In the genomic region with DNA sequence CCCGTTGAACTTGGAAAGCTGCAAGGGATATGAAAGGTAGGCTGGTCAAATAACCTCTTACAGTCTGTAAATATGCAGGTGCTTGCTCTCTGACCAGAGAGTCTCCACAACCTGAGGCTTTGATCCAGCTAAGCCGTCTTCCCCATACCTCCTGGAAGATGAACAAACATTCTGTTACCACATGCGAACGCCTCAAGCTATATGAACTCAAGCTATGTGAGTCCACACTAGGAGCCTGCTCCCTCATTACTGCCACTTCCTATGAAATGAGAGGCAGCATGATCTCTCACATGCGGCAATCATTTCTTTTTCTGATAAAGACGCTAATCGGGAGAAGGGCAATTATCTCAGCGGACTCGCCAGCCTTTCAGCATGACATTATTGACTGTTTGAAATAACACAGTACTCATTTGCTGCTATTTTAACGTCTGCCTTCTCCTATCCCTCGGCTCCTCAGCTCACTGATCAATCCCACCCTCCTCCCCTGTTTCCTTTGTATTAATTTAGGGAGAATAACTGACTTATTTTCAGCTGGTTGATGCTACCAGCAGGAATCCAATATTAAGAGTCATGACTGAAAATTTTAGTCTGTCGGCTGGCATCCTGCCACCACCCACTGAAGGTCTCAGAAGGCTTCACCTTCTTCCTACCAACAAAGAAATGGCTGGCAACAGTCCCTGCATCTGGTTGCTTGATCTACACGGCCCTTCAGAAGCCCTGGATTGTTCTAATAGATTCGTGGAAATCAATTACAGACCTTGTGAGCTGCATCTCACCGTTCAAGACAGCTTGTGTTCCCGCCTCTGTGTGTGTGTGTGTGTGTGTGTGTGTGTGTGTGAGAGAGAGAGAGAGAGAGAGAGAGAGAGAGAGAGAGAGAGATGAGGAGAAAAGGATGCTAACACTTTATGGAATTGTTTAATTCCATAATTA, we compare ENCODE assay signal across 22 mouse cellular contexts. TPM values are rescaled to one million over a fixed set of nuclear protein-coding genes. Genes with fewer than 3 reads are reported as not detected.
DNase-seq lines count a peak whose midpoint lies in the region; ATAC-seq and TF ChIP-seq lines count a peak whose summit lies in the region.
"Had no signal": no experiment of that assay in that cellular context is flagged by ENCODE, and none has a peak within 500 bp of the region (broad histone marks: within the 10 kb centered on the region; RNA-seq: fewer than 3 reads in every experiment).

No protein-coding gene starts in this region.

- H3K27me3 ChIP-seq in hindbrain, embryonic 13.5 days, result no peaks in the 10 kb centered on the region
- no peaks in the 10 kb centered on the region for H3K27me3 ChIP-seq in hindbrain, embryonic 12.5 days
- no peaks in the 10 kb centered on the region for H3K27me3 ChIP-seq in hindbrain, embryonic 16.5 days (replicated peaks; ENCODE audit: control insufficient read depth, insufficient read depth, low read length)
- no peaks in the 10 kb centered on the region for H3K27me3 ChIP-seq in midbrain, postnatal 0 days (ENCODE audit: insufficient read depth, low read length)
- H3K27me3 ChIP-seq in lung, postnatal 0 days (replicated peaks; ENCODE audit: insufficient read depth, low read length), result no peaks in the 10 kb centered on the region

- no peak overlapping the region for H3K4me2 ChIP-seq in hindbrain, embryonic 13.5 days
- no peak overlapping the region for H3K4me2 ChIP-seq in hindbrain, embryonic 12.5 days (replicated peaks)
- H3K4me2 ChIP-seq in hindbrain, embryonic 16.5 days (ENCODE audit: low read length), result no peak overlapping the region
- no peak overlapping the region for H3K4me2 ChIP-seq in midbrain, postnatal 0 days (ENCODE audit: low read depth, low read length, poor library complexity, severe bottlenecking)
- no peak overlapping the region for H3K4me2 ChIP-seq in lung, postnatal 0 days (replicated peaks; ENCODE audit: low read depth, low read length)
- H3K4me2 ChIP-seq: heart, embryonic 15.5 days; kidney, embryonic 15.5 days had no signal

- H3K4me3 ChIP-seq in hindbrain, embryonic 13.5 days, result no peak overlapping the region
- H3K4me3 ChIP-seq in hindbrain, embryonic 12.5 days, result no peak overlapping the region
- no peak overlapping the region for H3K4me3 ChIP-seq in hindbrain, embryonic 16.5 days (ENCODE audit: low read length)
- H3K4me3 ChIP-seq in midbrain, postnatal 0 days (ENCODE audit: low read depth, low read length), result no peak overlapping the region
- H3K4me3 ChIP-seq in lung, postnatal 0 days (ENCODE audit: low read depth, low read length), result no peak overlapping the region
- H3K4me3 ChIP-seq: heart, embryonic 15.5 days; kidney, embryonic 15.5 days had no signal

- peaks cover 12% of the 10 kb centered on the region for H3K4me1 ChIP-seq in hindbrain, embryonic 13.5 days (replicated peaks)
- 0 out of 2 replicates have a peak, but pooled peaks cover 2% of the 10 kb centered on the region for H3K4me1 ChIP-seq in hindbrain, embryonic 12.5 days
- H3K4me1 ChIP-seq in hindbrain, embryonic 16.5 days (ENCODE audit: control insufficient read depth, insufficient read depth, low read depth, low read length), result peaks cover 3% of the 10 kb centered on the region; the same call in 1 of the 2 replicates
- no peaks in the 10 kb centered on the region for H3K4me1 ChIP-seq in midbrain, postnatal 0 days (ENCODE audit: insufficient read depth, low read length)
- no peaks in the 10 kb centered on the region for H3K4me1 ChIP-seq in lung, postnatal 0 days (ENCODE audit: insufficient read depth, low read depth, low read length)
- H3K4me1 ChIP-seq: kidney, embryonic 15.5 days had no signal

- TF ChIP-seq CTCF in midbrain, postnatal 0 days (IDR thresholded peaks at IDR 0.05), result no peak
- TF ChIP-seq CTCF in lung, postnatal 0 days (IDR thresholded peaks at IDR 0.05), result no peak

- H3K36me3 ChIP-seq in hindbrain, embryonic 13.5 days, result no peaks in the 10 kb centered on the region
- no peaks in the 10 kb centered on the region for H3K36me3 ChIP-seq in hindbrain, embryonic 12.5 days
- H3K36me3 ChIP-seq in hindbrain, embryonic 16.5 days (ENCODE audit: control insufficient read depth, insufficient read depth, low read length), result no peaks in the 10 kb centered on the region
- H3K36me3 ChIP-seq in midbrain, postnatal 0 days (ENCODE audit: insufficient read depth, low read length), result no peaks in the 10 kb centered on the region
- no peaks in the 10 kb centered on the region for H3K36me3 ChIP-seq in lung, postnatal 0 days (ENCODE audit: insufficient read depth, low read length)
- H3K36me3 ChIP-seq: G1E; heart, embryonic 15.5 days; kidney, embryonic 15.5 days had no signal

- no peaks in the 10 kb centered on the region for H3K9me3 ChIP-seq in hindbrain, embryonic 13.5 days
- H3K9me3 ChIP-seq in hindbrain, embryonic 12.5 days (replicated peaks), result no peaks in the 10 kb centered on the region
- no peaks in the 10 kb centered on the region for H3K9me3 ChIP-seq in hindbrain, embryonic 16.5 days (ENCODE audit: control insufficient read depth, low read length)
- H3K9me3 ChIP-seq in midbrain, postnatal 0 days (ENCODE audit: low read length), result no peaks in the 10 kb centered on the region
- no peaks in the 10 kb centered on the region for H3K9me3 ChIP-seq in lung, postnatal 0 days (ENCODE audit: low read length)
- H3K9me3 ChIP-seq: heart, embryonic 15.5 days; kidney, embryonic 15.5 days had no signal

- no peak overlapping the region for H3K9ac ChIP-seq in hindbrain, embryonic 13.5 days
- H3K9ac ChIP-seq in hindbrain, embryonic 12.5 days, result no peak overlapping the region
- H3K9ac ChIP-seq in hindbrain, embryonic 16.5 days (ENCODE audit: low read depth, low read length), result no peak overlapping the region
- no peak overlapping the region for H3K9ac ChIP-seq in midbrain, postnatal 0 days (replicated peaks; ENCODE audit: low read length, poor library complexity, severe bottlenecking)
- no peak overlapping the region for H3K9ac ChIP-seq in lung, postnatal 0 days (replicated peaks; ENCODE audit: low read depth)
- H3K9ac ChIP-seq: heart, embryonic 15.5 days; kidney, embryonic 15.5 days; liver, embryonic 14.5 days had no signal

- no peak for TF ChIP-seq EP300 in lung, postnatal 0 days (IDR thresholded peaks at IDR 0.05)

- H3K27ac ChIP-seq in hindbrain, embryonic 13.5 days, result peak overlapping the region; percentile 49; the same call in 1 of the 2 replicates
- H3K27ac ChIP-seq in hindbrain, embryonic 12.5 days, result no peak overlapping the region; the same call in 1 of the 2 replicates
- no peak overlapping the region for H3K27ac ChIP-seq in hindbrain, embryonic 16.5 days (ENCODE audit: low read depth, low read length)
- H3K27ac ChIP-seq in midbrain, postnatal 0 days (ENCODE audit: low read depth, low read length), result 0 out of 2 replicates have a peak overlapping the region, but pooled peaks have one; percentile 12
- no peak overlapping the region for H3K27ac ChIP-seq in lung, postnatal 0 days (ENCODE audit: low read length)
- H3K27ac ChIP-seq: heart, embryonic 15.5 days; kidney, embryonic 15.5 days; liver, embryonic 14.5 days had no signal

- 56% methylated on average over 16 of the region's 16 CpGs for WGBS in hindbrain, embryonic 13.5 days
- WGBS in hindbrain, embryonic 12.5 days, result 70% methylated on average over 16 of the region's 16 CpGs
- 55% methylated on average over 16 of the region's 16 CpGs for WGBS in hindbrain, embryonic 16.5 days
- 43% methylated on average over 16 of the region's 16 CpGs for WGBS in midbrain, postnatal 0 days
- 60% methylated on average over 16 of the region's 16 CpGs for WGBS in lung, postnatal 0 days

- peak; percentile 62; the same call in 1 of the 2 replicates for ATAC-seq in hindbrain, embryonic 13.5 days (ENCODE audit: low FRiP score)
- no peak for ATAC-seq in hindbrain, embryonic 12.5 days (ENCODE audit: low FRiP score)
- 0 out of 2 replicates have a peak, but pooled peaks have one; percentile 41 for ATAC-seq in hindbrain, embryonic 16.5 days
- ATAC-seq in midbrain, postnatal 0 days (ENCODE audit: low FRiP score), result no peak
- no peak for ATAC-seq in lung, postnatal 0 days
- ATAC-seq: intestine, postnatal 0 days had no signal

- DNase-seq in retina, postnatal 1 day, result peak; percentile 43
- no peak for DNase-seq in retina, embryonic 14.5 days (ENCODE audit: low spot score)
- no peak for DNase-seq in midbrain, postnatal 0 days (ENCODE audit: low spot score)
- DNase-seq in lung, postnatal 36 days, result no peak
- DNase-seq in lung, postnatal 0 days (ENCODE audit: low spot score), result no peak
- DNase-seq: adrenal gland, postnatal 25 days; cerebellum, adult 11-12 months; cerebellum, postnatal 14 days; embryo, embryonic 11 days; gastrocnemius, postnatal 25 days; right cerebral cortex, adult 18-20 months; thymus, postnatal 4 days had no signal

RNA-seq across cellular contexts. Expression of a gene that starts 9.2 kb away (rescaled TPM):
- polyA plus RNA-seq in hindbrain, embryonic 13.5 days (2015; fragmentation: Nextera tagmentation; extraction: Ambion mirVana), result 2.2 and 2.4 TPM in 2 replicates
- 2.8 and 3.1 TPM in 2 replicates for polyA plus RNA-seq in hindbrain, embryonic 12.5 days (2016; fragmentation: Nextera tagmentation; extraction: Ambion mirVana)
- 3.7 and 4.3 TPM in 2 replicates for polyA plus RNA-seq in hindbrain, embryonic 16.5 days (2015; fragmentation: Nextera tagmentation; extraction: Ambion mirVana)
- total RNA-seq in midbrain, postnatal 0 days (2014; rRNA removed), result 4.9 and 5.3 TPM in 2 replicates
- 3.8 and 4.9 TPM in 2 replicates for polyA plus RNA-seq in midbrain, postnatal 0 days (2015; fragmentation: Nextera tagmentation; extraction: Ambion mirVana)
- polyA plus RNA-seq in lung, postnatal 0 days (2015; fragmentation: Nextera tagmentation; extraction: Ambion mirVana), result 1.5 TPM in 2 replicates
- total RNA-seq: G1E; hematopoietic stem cell, adult 5-6 weeks; megakaryocyte progenitor cell, adult 5-6 weeks had no signal
- polyA plus RNA-seq: G1E had no signal

Comparison
In these comparisons a context has a peak if more than half of its experiments do, and no peak if none do; other contexts are left out.
1. ATAC-seq: peak in hindbrain, embryonic 13.5 days (single experiment) and hindbrain, embryonic 16.5 days (single experiment); none in hindbrain, embryonic 12.5 days (single experiment), midbrain, postnatal 0 days (single experiment) and lung, postnatal 0 days (single experiment).
2. H3K27ac ChIP-seq: peak in hindbrain, embryonic 13.5 days (single experiment) and midbrain, postnatal 0 days (single experiment); none in hindbrain, embryonic 12.5 days (single experiment), hindbrain, embryonic 16.5 days (single experiment) and lung, postnatal 0 days (single experiment).